Mouse (Mus musculus) liver, embryonic 14.5 days (tissue): ENCODE data around the gene Lsr.

Experiments used
- CTCF ChIP-seq: IDR thresholded peaks from 2 replicates; pipeline ENCODE4 v1.5.1; 2016; ENCODE audit warnings: antibody characterized with exemption, low read depth, control low read depth
- EP300 ChIP-seq: IDR thresholded peaks from 2 replicates; pipeline ENCODE4 v1.6.1; 2016; ENCODE audit warnings: antibody characterized with exemption, low read depth

DNA sequence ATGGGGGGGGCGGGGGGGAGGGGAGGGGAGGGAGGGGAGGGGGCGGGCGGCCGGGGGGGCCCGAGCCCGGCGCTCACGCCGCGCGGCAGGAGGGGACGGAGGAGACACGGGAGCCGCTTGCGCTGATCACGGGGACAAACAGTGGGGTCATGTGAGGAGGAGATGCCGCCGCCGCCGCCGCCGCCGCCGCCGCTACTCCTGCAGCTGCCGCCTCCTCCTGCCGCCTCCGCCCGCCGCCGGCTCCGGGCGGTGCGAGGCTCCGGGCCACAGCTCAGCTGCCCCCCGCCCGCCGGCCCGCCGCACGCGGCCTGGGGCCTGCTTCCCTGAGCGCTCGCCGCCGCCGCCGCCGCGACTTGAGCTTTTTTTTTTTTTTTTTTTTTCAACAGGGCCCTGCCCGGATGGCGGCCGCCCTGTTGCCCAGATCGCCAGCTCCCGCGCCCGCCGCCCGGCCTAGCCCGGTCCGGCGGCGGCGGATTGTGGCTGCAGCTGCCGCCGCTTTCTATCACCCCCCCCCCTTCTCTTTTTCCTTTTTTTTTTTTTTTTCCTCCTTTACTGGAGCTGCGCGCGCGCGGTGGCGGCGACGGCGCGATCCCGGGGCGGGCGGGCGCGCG, 16.4 kb downstream of the Lsr start, which contains the start of gene Usf2:
- TF ChIP-seq EP300 = no peak
- TF ChIP-seq CTCF = no peak
